Mouse (Mus musculus): ENCODE results near the gene Phtf2.

DNA sequence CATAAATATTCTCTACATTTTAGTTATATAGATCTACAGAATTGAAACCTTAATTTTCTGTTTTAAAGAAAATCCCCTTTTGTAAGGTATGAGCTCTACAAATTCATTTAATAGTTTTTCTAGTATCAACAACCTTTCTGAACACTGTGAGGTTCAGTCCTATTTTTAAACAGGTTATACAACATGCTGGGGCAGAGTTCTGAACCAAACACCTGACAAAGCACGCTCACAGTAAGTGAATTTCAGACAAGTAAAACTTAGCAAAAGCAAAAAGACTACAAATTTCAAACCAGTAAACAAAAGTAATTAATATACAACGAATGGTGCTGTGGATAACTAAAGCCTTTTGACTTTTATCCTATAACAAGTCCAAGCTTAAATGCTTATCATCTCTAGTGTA, 23.5 kb downstream of the Phtf2 start:
- no peak for TF ChIP-seq CTCF (IDR thresholded peaks at IDR 0.05)
- no peak for TF ChIP-seq EP300 (IDR thresholded peaks at IDR 0.05)
